Mouse (Mus musculus) heart, embryonic 14.5 days (tissue): Measurements from ENCODE around the gene BC029722. TPM values are rescaled to one million over a fixed set of nuclear protein-coding genes. Genes with fewer than 3 reads are reported as not detected.

ENCODE experiments used
- ATAC-seq: fragments of 200-750 bp; cut with Nextera tagmentation; 2 replicates; pipeline ENCODE4 v1.8.0; 2017; ENCODE audit warnings: low read depth, moderate TSS enrichment; ENCODE audit not compliant: insufficient number of reproducible peaks, insufficient read depth, low FRiP score
- H3K27ac ChIP-seq, 2 experiments: fragments of 200-500 bp in 1 of 2; fragments of 300-500 bp in 1 of 2; sonication (generic) in 1 of 2; replicated peaks in 1 of 2; 2 replicates each; pipeline ENCODE4 v1.5.1; 2012 to 2014; ENCODE audit warnings: low read depth in 2 of 2, low read length in 2 of 2, control low read depth in 1 of 2, mild to moderate bottlenecking in 1 of 2, mixed read lengths in 1 of 2; ENCODE audit not compliant: control insufficient read depth in 1 of 2, insufficient read depth in 1 of 2
- H3K27me3 ChIP-seq: fragments of 300-500 bp; sonication (generic); 2 replicates; pipeline ENCODE4 v1.6.1; 2014; ENCODE audit warnings: mild to moderate bottlenecking, low read length, control low read depth; ENCODE audit not compliant: control insufficient read depth, insufficient read depth
- H3K36me3 ChIP-seq: fragments of 300-500 bp; sonication (generic); 2 replicates; pipeline ENCODE4 v1.6.1; 2014; ENCODE audit warnings: mild to moderate bottlenecking, control low read depth, low read length, mixed read lengths; ENCODE audit not compliant: control insufficient read depth, insufficient read depth
- H3K4me1 ChIP-seq, 2 experiments: fragments of 200-500 bp in 1 of 2; fragments of 300-500 bp in 1 of 2; sonication (generic) in 1 of 2; 2 replicates each; pipeline ENCODE4 v1.6.1; 2012 to 2014; ENCODE audit warnings: low read length in 2 of 2, control low read depth in 1 of 2, mixed read lengths in 1 of 2; ENCODE audit not compliant: control insufficient read depth in 2 of 2, insufficient read depth in 2 of 2
- H3K4me2 ChIP-seq: fragments of 300-500 bp; sonication (generic); 2 replicates; pipeline ENCODE4 v1.6.1; 2014; ENCODE audit warnings: mild to moderate bottlenecking, low read length
- H3K4me3 ChIP-seq, 2 experiments: fragments of 200-500 bp in 1 of 2; fragments of 300-500 bp in 1 of 2; sonication (generic) in 1 of 2; 2 replicates each; pipeline ENCODE4 v1.5.1; 2012 to 2014; ENCODE audit warnings: low read length in 2 of 2, mild to moderate bottlenecking in 2 of 2, control low read depth in 1 of 2, low read depth in 1 of 2, moderate library complexity in 1 of 2; ENCODE audit not compliant: control insufficient read depth in 1 of 2, insufficient read depth in 1 of 2
- H3K9ac ChIP-seq: fragments of 300-500 bp; sonication (generic); 2 replicates; pipeline ENCODE4 v1.6.1; 2014; ENCODE audit warnings: mild to moderate bottlenecking, low read length
- H3K9me3 ChIP-seq: fragments of 300-500 bp; sonication (generic); 2 replicates; pipeline ENCODE4 v1.6.1; 2016; ENCODE audit warnings: low read length, control low read depth; ENCODE audit not compliant: control insufficient read depth
- WGBS: fragments of 180-500 bp; shearing (Covaris S2); extraction: QIAGEN DNeasy Blood & Tissue Kit; methylation state at CpG from one replicate; pipeline ENCODE4 v1.1.7; 2014; 5-methylcytosine and 5-hydroxymethylcytosine counted together
- polyA plus RNA-seq: library from polyadenylated mRNA; unstranded; fragments of >200 nt; fragmentation: Nextera tagmentation; extraction: Ambion mirVana; gene quantifications from 2 replicates; pipeline ENCODE4 v1.2.1, GENCODE M21; 2014

The BC029722 gene
- polyA plus RNA-seq, 1 experiment from 2014 or later, result 10.3 TPM

GRCm38 (mm10) chr2:155807408-155807807, 11.8 kb downstream of the BC029722 start:
- no peaks in the 10 kb centered on the region for H3K27me3 ChIP-seq
- no peak overlapping the region for H3K4me3 ChIP-seq
- WGBS, result 72% methylated on average over 4 of the region's 4 CpGs
- no peak overlapping the region for H3K4me2 ChIP-seq
- no peak for ATAC-seq
- no peak overlapping the region for H3K27ac ChIP-seq
- no peak overlapping the region for H3K9ac ChIP-seq
- 0 out of 2 replicates have a peak, but pooled peaks cover 2% of the 10 kb centered on the region for H3K9me3 ChIP-seq
- H3K36me3 ChIP-seq, result no peaks in the 10 kb centered on the region
- peaks cover 7 to 8% of the 10 kb centered on the region in 2 experiments; a peak in 3 of 4 replicates for H3K4me1 ChIP-seq

DNA sequence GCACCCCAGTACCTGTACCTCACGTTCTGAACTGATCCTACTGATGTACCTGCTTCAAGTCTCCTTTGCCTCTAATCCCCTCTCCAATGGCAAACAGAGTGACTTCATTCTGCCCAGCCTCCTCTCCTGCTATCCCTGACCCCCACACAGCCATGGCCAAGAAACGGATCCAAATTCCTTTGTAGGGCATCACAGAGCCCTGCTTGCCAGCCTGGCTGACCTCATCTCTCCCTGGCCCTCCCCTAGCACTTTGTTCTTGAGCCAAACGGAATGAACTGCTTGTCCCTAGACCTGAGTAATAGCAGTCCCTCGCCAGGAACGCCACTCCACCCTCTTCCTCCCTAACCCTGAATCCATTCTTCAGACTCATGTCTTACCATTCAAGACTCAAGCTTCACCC, 12.7 kb downstream of the BC029722 start:
- WGBS, result 56% methylated on average over 5 of the region's 5 CpGs
- Histone ChIP-seq H3K9ac (no peak overlapping the region), H3K27me3 (no peaks in the 10 kb centered on the region), H3K4me1 (peaks cover 7 to 8% of the 10 kb centered on the region in 2 experiments; a peak in 3 of 4 replicates), H3K4me2 (no peak overlapping the region), H3K9me3 (0 out of 2 replicates have a peak, but pooled peaks cover 1% of the 10 kb centered on the region), H3K27ac (no peak overlapping the region), H3K36me3 (no peaks in the 10 kb centered on the region), H3K4me3 (no peak overlapping the region)
- ATAC-seq, result no peak

DNA sequence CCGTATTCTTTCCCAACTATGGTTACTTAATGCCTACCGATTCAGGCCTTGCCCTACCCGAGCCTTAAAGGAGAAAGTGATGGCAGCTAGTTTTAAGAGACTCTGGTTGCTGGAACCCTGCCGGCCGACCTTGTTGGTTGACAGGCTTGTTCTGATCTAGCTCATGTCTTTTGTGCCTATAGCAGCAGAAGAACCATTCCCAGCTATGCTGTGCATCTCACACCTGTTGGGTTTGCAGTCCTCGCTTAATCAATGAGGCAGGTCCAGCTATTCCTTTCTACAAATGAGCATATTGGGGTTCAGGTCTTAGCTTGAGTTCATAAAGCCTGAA, 13.3 kb downstream of the BC029722 start:
- Histone ChIP-seq H3K27ac (no peak overlapping the region), H3K27me3 (no peaks in the 10 kb centered on the region), H3K36me3 (no peaks in the 10 kb centered on the region), H3K4me2 (no peak overlapping the region), H3K4me1 (peaks cover 7 to 8% of the 10 kb centered on the region in 2 experiments; a peak in 3 of 4 replicates), H3K9me3 (no peaks in the 10 kb centered on the region), H3K4me3 (no peak overlapping the region), H3K9ac (no peak overlapping the region)
- ATAC-seq, result no peak
- 68% methylated on average over 6 of the region's 6 CpGs for WGBS

DNA sequence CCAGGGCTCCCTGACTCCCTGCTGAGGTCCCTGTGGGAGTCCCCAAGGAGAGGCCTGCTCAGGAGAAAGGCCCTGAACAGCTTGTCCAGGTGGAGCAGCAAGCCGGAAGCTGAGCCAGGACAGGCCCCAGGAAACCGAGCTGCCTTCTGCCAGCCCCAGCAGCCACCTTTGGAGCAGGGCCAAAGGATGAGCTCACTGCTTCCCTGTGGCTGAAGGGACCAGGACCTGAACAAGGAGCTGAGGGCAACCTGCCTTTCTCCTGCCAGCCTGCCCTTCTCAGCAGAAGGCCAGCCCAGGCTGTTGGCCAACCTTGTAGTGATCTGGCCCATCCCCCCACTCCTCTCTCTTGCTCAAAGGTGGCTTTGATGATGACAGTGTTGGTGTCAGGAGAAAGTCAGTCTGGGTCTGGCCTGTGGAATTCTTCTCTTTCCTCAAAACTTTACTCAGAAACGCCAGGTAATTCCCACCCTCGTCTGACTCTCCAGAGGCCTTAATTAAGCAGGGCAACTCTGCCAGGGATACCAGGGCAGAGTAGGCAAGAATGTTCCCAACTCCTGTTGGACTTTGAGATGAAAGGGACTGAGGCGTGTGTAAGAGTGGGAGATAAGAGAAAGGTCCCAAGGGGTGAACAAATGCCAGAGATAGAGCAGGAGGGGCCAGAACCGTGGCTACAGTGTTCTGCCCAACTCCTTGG, 13.8 kb downstream of the BC029722 start:
- no peak overlapping the region for H3K4me3 ChIP-seq
- no peaks in the 10 kb centered on the region for H3K36me3 ChIP-seq

DNA sequence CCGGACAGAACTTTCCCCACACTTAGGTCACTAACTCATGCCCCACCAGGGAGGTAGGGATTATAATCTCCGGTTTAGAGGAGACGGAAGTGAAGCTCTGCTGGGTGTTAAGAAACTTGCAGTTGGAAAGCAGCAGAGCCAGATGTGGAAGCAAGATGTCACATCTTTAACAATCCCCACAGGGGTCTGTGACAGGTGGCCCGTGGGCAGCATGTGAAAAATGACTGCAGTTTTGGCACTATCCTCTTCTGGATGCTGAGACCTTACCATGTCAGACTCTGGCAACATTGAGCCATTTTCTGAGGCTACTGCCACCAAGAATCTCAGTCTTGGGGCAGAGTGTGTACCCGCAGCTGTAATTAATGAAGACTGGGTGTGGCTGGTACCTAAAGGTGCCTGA, 15.2 kb downstream of the BC029722 start:
- WGBS, result 56% methylated on average over 5 of the region's 5 CpGs
- H3K4me3 ChIP-seq, result no peak overlapping the region
- no peaks in the 10 kb centered on the region for H3K27me3 ChIP-seq
- H3K9me3 ChIP-seq, result no peaks in the 10 kb centered on the region
- H3K36me3 ChIP-seq, result no peaks in the 10 kb centered on the region
- ATAC-seq, result no peak
- no peak overlapping the region for H3K9ac ChIP-seq
- no peak overlapping the region for H3K4me2 ChIP-seq
- no peak overlapping the region for H3K27ac ChIP-seq
- peaks cover 7 to 8% of the 10 kb centered on the region in 2 experiments; a peak in 3 of 4 replicates for H3K4me1 ChIP-seq

More for the DNA sequence above, 13.8 kb downstream of the BC029722 start:
- Histone ChIP-seq H3K9me3 (no peaks in the 10 kb centered on the region), H3K4me2 (no peak overlapping the region), H3K4me1 (peaks cover 7 to 8% of the 10 kb centered on the region in 2 experiments; a peak in 3 of 4 replicates), H3K27ac (no peak overlapping the region), H3K27me3 (no peaks in the 10 kb centered on the region), H3K9ac (no peak overlapping the region)
- no peak for ATAC-seq
- WGBS, result 27% methylated on average over 6 of the region's 6 CpGs

DNA sequence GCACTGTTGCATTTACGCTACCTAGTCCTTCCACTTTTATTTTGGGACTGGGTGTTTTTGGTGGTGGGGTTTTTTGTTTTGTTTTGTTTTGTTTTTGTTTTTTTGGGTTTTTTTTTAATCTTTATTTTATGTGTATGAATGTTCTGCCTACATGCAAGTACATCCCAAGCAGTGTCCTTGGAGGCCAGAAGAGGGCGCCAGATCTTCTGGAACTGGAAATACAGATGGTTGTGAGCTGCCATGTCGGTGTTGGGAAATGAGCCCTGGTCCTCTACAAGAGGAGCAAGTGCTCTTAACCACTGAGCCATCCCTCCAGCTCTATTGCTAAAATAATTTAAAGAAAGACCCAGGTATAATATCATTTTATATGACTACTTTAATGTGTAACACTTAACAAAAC, 16.5 kb downstream of the BC029722 start:
- Histone ChIP-seq H3K9ac (no peak overlapping the region), H3K27ac (no peak overlapping the region), H3K4me3 (no peak overlapping the region), H3K36me3 (no peaks in the 10 kb centered on the region), H3K9me3 (no peaks in the 10 kb centered on the region), H3K4me2 (no peak overlapping the region), H3K27me3 (no peaks in the 10 kb centered on the region), H3K4me1 (peaks cover 7 to 8% of the 10 kb centered on the region in 2 experiments; a peak in 3 of 4 replicates)
- 58% methylated on average over 3 of the region's 3 CpGs for WGBS
- no peak for ATAC-seq

DNA sequence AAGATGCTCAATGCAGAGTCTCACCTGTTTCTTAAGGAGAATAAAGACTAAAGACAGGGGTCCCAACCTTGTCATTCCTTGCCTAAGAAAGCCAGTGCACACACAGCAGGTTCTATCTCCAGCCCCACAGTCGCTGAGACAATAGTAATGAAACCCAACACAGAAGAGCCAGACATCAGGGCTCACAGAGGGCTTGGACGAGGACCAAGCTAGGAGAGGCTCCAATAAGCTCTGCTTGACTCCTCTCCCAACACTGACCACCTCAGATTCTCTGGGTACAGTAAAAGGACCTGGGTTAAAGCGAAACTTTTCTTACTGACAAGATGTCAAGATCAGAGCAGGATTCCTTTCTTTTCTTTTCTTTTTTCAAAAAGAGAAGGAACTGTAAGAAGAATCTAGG, 20.6 kb downstream of the BC029722 start:
- no peak overlapping the region for H3K9ac ChIP-seq

More for the DNA sequence above, 20.6 kb downstream of the BC029722 start:
- Histone ChIP-seq H3K36me3 (no peaks in the 10 kb centered on the region), H3K27me3 (no peaks in the 10 kb centered on the region), H3K4me3 (no peak overlapping the region), H3K9me3 (no peaks in the 10 kb centered on the region), H3K4me1 (no peaks in the 10 kb centered on the region), H3K27ac (no peak overlapping the region), H3K4me2 (no peak overlapping the region)
- ATAC-seq, result no peak
- 51% methylated on average over 3 of the region's 3 CpGs for WGBS
